Mouse (Mus musculus) lung, postnatal 10 days (tissue): ENCODE measurements at regions not wholly inside any gene's neighbourhood (a gene's known extent, or its start where the extent isn't known, plus 50 kb on each side); places are given as distances from the start of the nearest gene placed in this dataset.

Source experiments
- DNase-seq: peaks from one replicate; pipeline ENCODE4 v3.0.0; 2021

GRCm38 (mm10) chr4:37566226-37566625, 614.7 kb upstream of the Lingo2 start:
- no peak for DNase-seq

- peak; percentile 1 for DNase-seq
Measured at GRCm38 (mm10) chr4:37560209-37560608, 608.7 kb upstream of the Lingo2 start.

GRCm38 (mm10) chr4:37546001-37546400, 594.5 kb upstream of the Lingo2 start:
- no peak for DNase-seq

- no peak for DNase-seq
Measured at GRCm38 (mm10) chr4:37507732-37508131, 556.2 kb upstream of the Lingo2 start.
